Mouse (Mus musculus) kidney, embryonic 14.5 days (tissue): ENCODE data around the gene Cep97. TPM values are rescaled to one million over a fixed set of nuclear protein-coding genes. Genes with fewer than 3 reads are reported as not detected.

ENCODE experiments used
- ATAC-seq: fragments of 200-750 bp; cut with Nextera tagmentation; 2 replicates; pipeline ENCODE4 v1.8.0; 2017; ENCODE audit warnings: moderate number of reproducible peaks, mild to moderate bottlenecking, moderate TSS enrichment, moderate library complexity; ENCODE audit not compliant: low FRiP score, low TSS enrichment
- H3K27ac ChIP-seq: fragments of 300-500 bp; sonication (generic); 2 replicates; pipeline ENCODE4 v1.5.1; 2014; ENCODE audit warnings: low read depth, mild to moderate bottlenecking, low read length, moderate library complexity, mixed read lengths
- H3K27me3 ChIP-seq: fragments of 300-500 bp; sonication (generic); 2 replicates; pipeline ENCODE4 v1.6.1; 2014; ENCODE audit warnings: mild to moderate bottlenecking, low read length; ENCODE audit not compliant: control insufficient read depth, insufficient read depth
- H3K36me3 ChIP-seq: fragments of 300-500 bp; sonication (generic); 2 replicates; pipeline ENCODE4 v1.6.1; 2014; ENCODE audit warnings: low read length, mixed read lengths; ENCODE audit not compliant: control insufficient read depth, insufficient read depth
- H3K4me1 ChIP-seq: fragments of 300-500 bp; sonication (generic); 2 replicates; pipeline ENCODE4 v1.6.1; 2014; ENCODE audit warnings: low read length, mixed read lengths; ENCODE audit not compliant: control insufficient read depth, insufficient read depth
- H3K4me2 ChIP-seq: fragments of 300-500 bp; sonication (generic); replicated peaks from 2 replicates; pipeline ENCODE4 v1.6.1; 2014; ENCODE audit warnings: low read depth, mild to moderate bottlenecking, low read length
- H3K4me3 ChIP-seq: fragments of 300-500 bp; sonication (generic); 2 replicates; pipeline ENCODE4 v1.5.1; 2014; ENCODE audit warnings: mild to moderate bottlenecking, low read length
- H3K9ac ChIP-seq: fragments of 300-500 bp; sonication (generic); 2 replicates; pipeline ENCODE4 v1.6.1; 2014; ENCODE audit warnings: low read depth, mild to moderate bottlenecking, low read length, moderate library complexity
- H3K9me3 ChIP-seq: fragments of 300-500 bp; sonication (generic); 2 replicates; pipeline ENCODE4 v1.6.1; 2016; ENCODE audit warnings: low read length; ENCODE audit not compliant: control insufficient read depth
- WGBS: fragments of 180-500 bp; shearing (Covaris S2); extraction: QIAGEN DNeasy Blood & Tissue Kit; methylation state at CpG from one replicate; pipeline ENCODE4 v1.1.7; 2014; 5-methylcytosine and 5-hydroxymethylcytosine counted together
- polyA plus RNA-seq: library from polyadenylated mRNA; unstranded; fragments of >200 nt; fragmentation: Nextera tagmentation; extraction: Ambion mirVana; gene quantifications from 2 replicates; pipeline ENCODE4 v1.2.1, GENCODE M21; 2014

The Cep97 gene
- polyA plus RNA-seq, 1 experiment from 2014 or later = 16.4 TPM

DNA sequence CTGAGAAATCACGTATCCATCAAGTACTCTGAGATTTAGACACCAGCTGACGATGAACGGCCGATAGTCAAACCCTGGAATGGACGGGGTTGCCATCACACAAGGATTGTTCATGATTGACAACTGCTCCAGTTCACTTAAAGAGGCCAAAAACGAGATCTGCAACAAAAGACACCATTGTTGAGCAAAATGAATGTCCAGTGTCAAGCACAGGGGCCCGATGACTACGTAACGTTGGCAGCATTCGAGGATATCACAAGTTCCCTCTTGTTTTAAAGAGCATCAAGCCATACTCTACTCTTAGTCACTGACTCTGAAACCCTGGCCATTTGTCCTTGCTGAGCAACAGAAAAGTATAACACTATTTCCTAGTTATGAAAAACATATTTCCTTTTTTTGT lies 12.6 kb downstream of the Cep97 start:
- WGBS = 93% methylated on average over 10 of the region's 10 CpGs
- Histone ChIP-seq H3K4me3 (no peak overlapping the region), H3K27ac (no peak overlapping the region), H3K4me1 (no peaks in the 10 kb centered on the region), H3K9me3 (no peaks in the 10 kb centered on the region), H3K4me2 (no peak overlapping the region), H3K27me3 (no peaks in the 10 kb centered on the region), H3K9ac (no peak overlapping the region), H3K36me3 (peaks cover 30% of the 10 kb centered on the region)
- ATAC-seq = no peak

DNA sequence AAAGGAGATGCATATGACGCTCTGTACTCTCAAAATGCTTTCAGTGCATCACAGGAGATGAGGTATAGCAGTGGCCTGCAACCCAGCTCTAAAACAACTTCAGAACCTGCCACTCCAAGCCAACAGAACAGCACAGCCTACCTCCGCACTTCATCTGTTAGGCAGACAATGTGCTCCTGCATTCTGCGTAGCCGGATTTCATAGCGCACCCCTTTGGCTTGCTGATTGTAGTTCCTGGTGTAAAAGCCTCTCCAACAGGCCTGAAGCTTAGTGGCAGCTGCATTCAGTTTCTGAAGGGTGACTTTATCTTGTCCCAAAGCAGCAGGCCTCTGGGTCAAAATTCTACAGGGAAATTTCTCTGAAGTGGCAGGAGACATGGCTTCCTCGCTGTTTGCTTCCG lies 19.9 kb downstream of the Cep97 start:
- no peaks in the 10 kb centered on the region for H3K4me1 ChIP-seq
- no peak for ATAC-seq
- no peaks in the 10 kb centered on the region for H3K27me3 ChIP-seq
- H3K36me3 ChIP-seq = peaks cover 41% of the 10 kb centered on the region
- H3K27ac ChIP-seq = no peak overlapping the region
- no peak overlapping the region for H3K9ac ChIP-seq
- no peak overlapping the region for H3K4me3 ChIP-seq
- no peak overlapping the region for H3K4me2 ChIP-seq
- no peaks in the 10 kb centered on the region for H3K9me3 ChIP-seq
- 97% methylated on average over 7 of the region's 7 CpGs for WGBS

DNA sequence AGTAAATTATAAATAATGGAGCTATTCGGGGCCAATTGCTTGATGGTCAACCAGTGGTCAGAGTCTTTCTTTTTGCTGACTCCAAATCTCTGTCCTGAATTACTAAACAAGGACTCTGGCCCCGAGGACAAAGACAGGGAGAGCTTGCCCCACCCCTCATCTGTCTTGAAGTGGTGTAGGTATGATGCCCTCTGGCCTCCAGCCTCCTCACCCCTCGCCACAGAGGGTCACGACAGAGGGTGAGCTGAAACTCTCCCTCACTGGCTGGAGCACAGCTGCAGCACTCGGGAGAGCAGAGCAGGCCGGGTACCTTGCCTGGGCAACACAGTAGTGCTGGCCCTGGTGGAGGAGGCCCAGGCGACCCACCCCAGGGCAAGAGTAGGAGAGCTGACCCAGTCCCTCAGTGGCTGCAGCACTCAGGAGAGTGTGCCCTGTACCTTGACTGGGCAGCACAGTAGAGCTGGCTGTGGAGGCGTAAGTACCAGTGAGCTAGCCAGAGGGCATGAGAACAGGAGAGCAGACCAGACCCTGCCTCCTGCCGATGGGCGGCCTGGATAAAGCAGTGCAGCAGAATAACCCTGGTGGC lies 24.4 kb downstream of the Cep97 start:
- Histone ChIP-seq H3K9ac (no peak overlapping the region), H3K27ac (no peak overlapping the region), H3K4me1 (no peaks in the 10 kb centered on the region), H3K4me2 (no peak overlapping the region), H3K36me3 (peaks cover 45% of the 10 kb centered on the region), H3K27me3 (no peaks in the 10 kb centered on the region), H3K9me3 (no peaks in the 10 kb centered on the region), H3K4me3 (no peak overlapping the region)
- no peak for ATAC-seq
- 92% methylated on average over 10 of the region's 10 CpGs for WGBS

GRCm38 (mm10) chr16:55906928-55907679 lies 27.6 kb downstream of the Cep97 start:
- peaks cover 34% of the 10 kb centered on the region for H3K36me3 ChIP-seq
- 92% methylated on average over 5 of the region's 5 CpGs for WGBS
- no peak for ATAC-seq

GRCm38 (mm10) chr16:55905370-55905769 lies 29.3 kb downstream of the Cep97 start:
- Histone ChIP-seq H3K27me3 (no peaks in the 10 kb centered on the region), H3K36me3 (peaks cover 25% of the 10 kb centered on the region), H3K4me1 (peaks cover 3% of the 10 kb centered on the region; the same call in 1 of the 2 replicates), H3K4me3 (no peak overlapping the region), H3K9ac (no peak overlapping the region), H3K4me2 (no peak overlapping the region), H3K9me3 (no peaks in the 10 kb centered on the region), H3K27ac (no peak overlapping the region)
- WGBS = 88% methylated on average over 25 of the region's 25 CpGs
- ATAC-seq = no peak

More at GRCm38 (mm10) chr16:55906928-55907679, 27.6 kb downstream of the Cep97 start:
- H3K9ac ChIP-seq = no peak overlapping the region
- H3K4me1 ChIP-seq = peaks cover 3% of the 10 kb centered on the region; the same call in 1 of the 2 replicates
- no peak overlapping the region for H3K4me2 ChIP-seq
- H3K27ac ChIP-seq = no peak overlapping the region
- no peaks in the 10 kb centered on the region for H3K27me3 ChIP-seq
- H3K4me3 ChIP-seq = no peak overlapping the region
- H3K9me3 ChIP-seq = no peaks in the 10 kb centered on the region

DNA sequence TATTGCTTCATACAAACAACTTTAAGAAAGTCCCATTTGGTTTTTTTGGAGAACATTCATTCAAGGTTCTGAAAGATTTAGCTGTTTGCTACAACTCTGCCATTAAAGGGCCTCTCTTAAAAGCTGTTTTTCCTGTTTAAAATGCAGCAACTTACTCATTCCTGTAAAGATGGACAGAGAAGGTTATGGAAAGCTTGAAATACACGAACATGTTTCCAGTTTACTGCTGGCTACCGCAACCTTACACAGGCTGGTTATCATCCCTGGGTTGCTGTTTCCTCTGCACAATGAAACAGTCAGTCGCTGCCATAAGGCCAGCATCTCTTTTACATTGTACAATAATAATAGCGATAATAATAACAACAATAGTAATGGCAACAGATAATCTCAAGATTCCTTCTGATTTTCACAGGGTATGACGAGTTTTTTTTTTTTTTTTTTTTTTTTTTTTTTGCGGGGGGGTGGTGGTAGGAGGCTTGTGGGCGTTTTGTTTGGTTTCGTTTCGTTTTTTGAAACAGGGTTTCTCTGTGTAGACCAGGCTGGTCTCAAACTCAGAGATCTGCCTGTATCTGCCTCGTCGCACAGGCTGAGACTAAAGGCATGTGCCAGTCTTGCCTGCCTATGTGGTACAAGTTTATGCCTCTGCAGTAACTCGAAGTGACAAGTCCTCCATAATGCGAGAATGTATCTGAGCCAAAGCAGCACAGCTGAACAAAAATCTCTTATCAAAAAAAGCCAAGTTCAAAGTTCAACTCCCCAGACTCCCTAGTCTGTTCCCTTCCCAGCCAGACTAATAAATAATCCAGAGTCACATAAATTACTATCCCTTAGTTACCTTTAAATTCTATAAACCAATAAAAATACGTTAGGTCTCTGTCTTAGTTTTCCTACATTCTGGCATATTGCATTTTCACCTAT lies 32.6 kb downstream of the Cep97 start:
- peak; percentile 58; the same call in 1 of the 2 replicates for ATAC-seq
- Histone ChIP-seq H3K9me3 (no peaks in the 10 kb centered on the region), H3K27ac (no peak overlapping the region), H3K27me3 (no peaks in the 10 kb centered on the region), H3K4me1 (peaks cover 3% of the 10 kb centered on the region; the same call in 1 of the 2 replicates), H3K36me3 (peaks cover 19% of the 10 kb centered on the region), H3K4me3 (no peak overlapping the region), H3K4me2 (no peak overlapping the region), H3K9ac (no peak overlapping the region)
- WGBS = 79% methylated on average over 14 of the region's 14 CpGs

DNA sequence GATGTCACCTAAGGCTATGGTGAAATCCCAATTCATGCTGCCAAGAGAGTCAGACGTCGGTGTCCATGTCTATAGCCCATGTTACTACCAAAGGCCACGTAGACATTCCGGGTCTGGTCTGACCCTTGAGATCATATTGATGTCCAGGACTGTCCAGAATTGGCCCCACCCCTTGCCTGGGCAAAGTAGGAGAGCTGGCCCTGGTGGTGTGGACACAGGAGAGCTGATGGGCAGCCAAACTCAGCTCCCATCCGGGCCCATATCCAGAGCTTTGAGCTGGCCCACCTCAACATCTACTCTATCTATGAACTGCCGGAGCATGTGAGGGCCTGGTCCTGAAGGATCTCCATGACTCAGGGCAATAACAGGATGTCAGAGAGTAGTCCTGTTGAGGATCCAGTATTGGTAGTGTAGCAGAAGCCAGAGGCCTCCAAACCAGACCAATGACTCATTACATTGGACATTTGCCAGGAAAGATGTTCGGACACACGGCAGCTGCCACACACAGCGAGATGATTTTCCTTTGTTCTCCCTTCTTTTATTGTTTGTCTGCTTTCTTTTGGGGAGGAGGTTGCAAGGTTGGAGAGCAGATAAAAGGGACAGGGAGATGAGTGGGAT lies 36.2 kb downstream of the Cep97 start:
- ATAC-seq = no peak
- no peaks in the 10 kb centered on the region for H3K27me3 ChIP-seq
- H3K36me3 ChIP-seq = no peaks in the 10 kb centered on the region
- no peak overlapping the region for H3K4me2 ChIP-seq
- peaks cover 8% of the 10 kb centered on the region for H3K4me1 ChIP-seq
- 79% methylated on average over 9 of the region's 9 CpGs for WGBS
- H3K9me3 ChIP-seq = no peaks in the 10 kb centered on the region
- no peak overlapping the region for H3K27ac ChIP-seq
- no peak overlapping the region for H3K4me3 ChIP-seq
- no peak overlapping the region for H3K9ac ChIP-seq

GRCm38 (mm10) chr16:55895651-55896095 lies 39.0 kb downstream of the Cep97 start:
- Histone ChIP-seq H3K9ac (peak overlapping the region; percentile 75), H3K4me3 (peak overlapping the region; percentile 74), H3K4me2 (peak overlapping the region; percentile 87), H3K27ac (peak overlapping the region; percentile 19), H3K9me3 (no peaks in the 10 kb centered on the region), H3K4me1 (peaks cover 4% of the 10 kb centered on the region; the same call in 1 of the 2 replicates), H3K36me3 (no peaks in the 10 kb centered on the region), H3K27me3 (no peaks in the 10 kb centered on the region)
- 5% methylated on average over 9 of the region's 9 CpGs for WGBS
- ATAC-seq = peak; percentile 20; the same call in 1 of the 2 replicates
